Mouse (Mus musculus): ENCODE data around the gene Pemt.

GRCm38 (mm10) chr11:60009451-60009850, 36.8 kb downstream of the Pemt start:
- TF ChIP-seq POLR2A (IDR thresholded peaks at IDR 0.05; ENCODE audit: borderline replicate concordance, insufficient read depth, low read length) (no peak), CTCF (IDR thresholded peaks at IDR 0.05; ENCODE audit: borderline replicate concordance, insufficient read depth, low read depth, low read length) (no peak)
